Mouse (Mus musculus) liver, embryonic 13.5 days (tissue): Measurements from ENCODE around the gene Zfp276. TPM values are rescaled to one million over a fixed set of nuclear protein-coding genes. Genes with fewer than 3 reads are reported as not detected.
A peak's percentile ranks its signal among the peaks of the same experiment; 100 is the strongest.
"Not testable (repeated sequence)": the region's sequence is repeated elsewhere in the genome, so short reads cannot be mapped to it uniquely, and the experiment has no call there.

Experiments
- ATAC-seq: fragments of 200-750 bp; cut with Nextera tagmentation; 2 replicates; pipeline ENCODE4 v1.8.0; 2017; ENCODE audit warnings: low read depth, mild to moderate bottlenecking, moderate number of reproducible peaks, moderate library complexity
- DNase-seq: peaks from one replicate; pipeline ENCODE4 v3.0.0; 2022
- H3K27ac ChIP-seq: fragments of 300-500 bp; sonication (generic); 2 replicates; pipeline ENCODE4 v1.5.1; 2015; ENCODE audit warnings: moderate library complexity, mild to moderate bottlenecking, inconsistent platforms
- H3K27me3 ChIP-seq: fragments of 300-500 bp; sonication (generic); 2 replicates; pipeline ENCODE4 v1.6.1; 2015; ENCODE audit warnings: mild to moderate bottlenecking, inconsistent platforms
- H3K36me3 ChIP-seq: fragments of 300-500 bp; sonication (generic); 2 replicates; pipeline ENCODE4 v1.6.1; 2015; ENCODE audit warnings: mild to moderate bottlenecking, inconsistent platforms
- H3K4me1 ChIP-seq: fragments of 300-500 bp; sonication (generic); replicated peaks from 2 replicates; pipeline ENCODE4 v1.6.1; 2015; ENCODE audit warnings: inconsistent platforms
- H3K4me2 ChIP-seq: fragments of 300-500 bp; sonication (generic); 2 replicates; pipeline ENCODE4 v1.6.1; 2015; ENCODE audit warnings: inconsistent platforms, mild to moderate bottlenecking, moderate library complexity
- H3K4me3 ChIP-seq: fragments of 300-500 bp; sonication (generic); replicated peaks from 2 replicates; pipeline ENCODE4 v1.5.1; 2015; ENCODE audit warnings: mild to moderate bottlenecking, inconsistent platforms
- H3K9ac ChIP-seq: fragments of 300-500 bp; sonication (generic); 2 replicates; pipeline ENCODE4 v1.6.1; 2015; ENCODE audit warnings: mild to moderate bottlenecking, inconsistent platforms
- H3K9me3 ChIP-seq: fragments of 300-500 bp; sonication (generic); replicated peaks from 2 replicates; pipeline ENCODE4 v1.6.1; 2016; ENCODE audit warnings: inconsistent platforms
- WGBS: fragments of 180-500 bp; shearing (Covaris S2); methylation state at CpG from one replicate; pipeline ENCODE4 v1.1.7; 2015; ENCODE audit not compliant: insufficient replicate concordance; 5-methylcytosine and 5-hydroxymethylcytosine counted together
- polyA plus RNA-seq: library from polyadenylated mRNA; unstranded; fragments of >200 nt; fragmentation: Nextera tagmentation; extraction: Ambion mirVana; gene quantifications from 2 replicates; pipeline ENCODE4 v1.2.1, GENCODE M21; 2015

The Zfp276 gene
- polyA plus RNA-seq, 1 experiment from 2014 or later: 6.3 TPM

- Histone ChIP-seq H3K4me1 (peaks cover 3% of the 10 kb centered on the region), H3K36me3 (peaks cover 54% of the 10 kb centered on the region), H3K9ac (no peak overlapping the region), H3K9me3 (no peaks in the 10 kb centered on the region), H3K4me3 (no peak overlapping the region), H3K27ac (no peak overlapping the region), H3K27me3 (no peaks in the 10 kb centered on the region), H3K4me2 (no peak overlapping the region)
- WGBS: 85% methylated on average over 6 of the region's 6 CpGs
- no peak for ATAC-seq
- DNase-seq: no peak
Measured at GRCm38 (mm10) chr8:123247748-123248147, 6.2 kb upstream of the Zfp276 start.

DNA sequence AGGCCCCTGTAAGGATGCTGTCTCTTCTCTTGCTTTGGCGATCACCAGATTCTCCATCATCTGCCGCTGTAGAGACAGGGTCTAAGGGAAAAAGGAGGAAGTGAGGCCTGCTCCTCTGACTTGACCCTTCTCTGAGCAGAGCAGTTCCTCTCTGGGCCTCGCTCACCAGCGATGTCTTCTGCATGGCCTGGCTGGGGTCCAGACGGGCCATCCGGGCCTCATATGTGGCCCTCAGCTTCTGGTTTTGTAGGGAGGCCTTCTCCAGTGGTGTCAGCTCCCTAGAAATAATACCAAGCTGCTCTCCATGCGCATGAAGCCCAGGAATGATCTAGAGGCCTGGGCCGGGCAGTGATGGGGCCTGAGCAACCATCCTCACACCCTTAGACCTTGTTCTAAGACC lies 5.4 kb upstream of the Zfp276 start:
- H3K36me3 ChIP-seq: peaks cover 54% of the 10 kb centered on the region
- H3K4me1 ChIP-seq: peaks cover 12% of the 10 kb centered on the region
- no peak overlapping the region for H3K9ac ChIP-seq
- no peaks in the 10 kb centered on the region for H3K9me3 ChIP-seq
- no peak overlapping the region for H3K27ac ChIP-seq
- H3K4me2 ChIP-seq: no peak overlapping the region
- ATAC-seq: no peak
- no peaks in the 10 kb centered on the region for H3K27me3 ChIP-seq
- H3K4me3 ChIP-seq: no peak overlapping the region
- WGBS: 77% methylated on average over 8 of the region's 8 CpGs
- DNase-seq: no peak

DNA sequence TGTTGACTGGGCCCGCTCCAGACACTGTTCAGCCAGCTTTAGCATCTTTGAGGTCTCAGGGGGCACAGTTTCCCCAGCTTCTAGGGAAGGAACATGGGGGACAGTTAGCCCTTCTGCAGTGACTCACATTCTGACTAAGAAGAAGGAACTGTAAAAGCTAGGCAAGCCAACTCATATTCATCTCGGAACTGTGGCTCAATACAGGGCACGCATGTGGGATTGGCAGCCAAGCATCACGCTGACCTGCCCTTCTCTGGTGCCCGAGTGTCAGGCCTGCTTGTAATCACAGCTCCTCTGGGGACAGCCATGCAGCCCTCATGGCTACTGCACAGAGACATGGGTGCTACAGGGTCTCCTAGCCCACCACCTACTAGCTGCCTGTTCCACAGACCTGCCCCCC lies 3.1 kb upstream of the Zfp276 start:
- Histone ChIP-seq H3K4me2 (no peak overlapping the region), H3K4me3 (no peak overlapping the region), H3K36me3 (peaks cover 52% of the 10 kb centered on the region), H3K27me3 (no peaks in the 10 kb centered on the region), H3K27ac (no peak overlapping the region), H3K9ac (no peak overlapping the region), H3K9me3 (no peaks in the 10 kb centered on the region), H3K4me1 (peaks cover 24% of the 10 kb centered on the region)
- ATAC-seq (no peak), DNase-seq (no peak)
- WGBS: 81% methylated on average over 5 of the region's 5 CpGs

GRCm38 (mm10) chr8:123252925-123253324 lies 1.1 kb upstream of the Zfp276 start:
- H3K27ac ChIP-seq: peak overlapping the region; percentile 36; the same call in 1 of the 2 replicates
- H3K9me3 ChIP-seq: no peaks in the 10 kb centered on the region
- peaks cover 28% of the 10 kb centered on the region for H3K4me1 ChIP-seq
- H3K4me3 ChIP-seq: peak overlapping the region; percentile 97
- no peak for DNase-seq
- 50% methylated on average over 4 of the region's 4 CpGs for WGBS
- peak overlapping the region; percentile 97 for H3K9ac ChIP-seq
- H3K4me2 ChIP-seq: peak overlapping the region; percentile 96
- no peak for ATAC-seq
- peaks cover 54% of the 10 kb centered on the region for H3K36me3 ChIP-seq
- H3K27me3 ChIP-seq: no peaks in the 10 kb centered on the region

- peak; percentile 43 for ATAC-seq
Measured at GRCm38 (mm10) chr8:123253451-123254098, 420 bp upstream of the Zfp276 start.

GRCm38 (mm10) chr8:123255170-123255569 lies 1.2 kb downstream of the Zfp276 start:
- Histone ChIP-seq H3K9ac (peak overlapping the region; percentile 97), H3K36me3 (peaks cover 57% of the 10 kb centered on the region), H3K27ac (peak overlapping the region; percentile 84; the same call in 1 of the 2 replicates), H3K4me1 (peaks cover 28% of the 10 kb centered on the region), H3K27me3 (no peaks in the 10 kb centered on the region), H3K4me3 (peak overlapping the region; percentile 97), H3K4me2 (peak overlapping the region; percentile 96), H3K9me3 (no peaks in the 10 kb centered on the region)
- WGBS: 64% methylated on average over 6 of the region's 6 CpGs
- ATAC-seq (no peak), DNase-seq (no peak)

More at GRCm38 (mm10) chr8:123253451-123254098, 420 bp upstream of the Zfp276 start:
- H3K36me3 ChIP-seq: peaks cover 54% of the 10 kb centered on the region
- 1% methylated on average over 31 of the region's 40 CpGs for WGBS
- peak overlapping the region; percentile 97 for H3K4me3 ChIP-seq
- H3K27ac ChIP-seq: peak overlapping the region; percentile 84
- no peaks in the 10 kb centered on the region for H3K27me3 ChIP-seq
- peaks cover 28% of the 10 kb centered on the region for H3K4me1 ChIP-seq
- peak overlapping the region; percentile 96 for H3K4me2 ChIP-seq
- H3K9me3 ChIP-seq: no peaks in the 10 kb centered on the region
- DNase-seq: no peak
- H3K9ac ChIP-seq: peak overlapping the region; percentile 97

GRCm38 (mm10) chr8:123257114-123257513 lies 3.1 kb downstream of the Zfp276 start:
- H3K27me3 ChIP-seq: no peaks in the 10 kb centered on the region
- peaks cover 55% of the 10 kb centered on the region for H3K36me3 ChIP-seq
- no peak overlapping the region for H3K4me2 ChIP-seq
- H3K9ac ChIP-seq: no peak overlapping the region
- no peak overlapping the region for H3K4me3 ChIP-seq
- H3K9me3 ChIP-seq: no peaks in the 10 kb centered on the region
- no peak overlapping the region for H3K27ac ChIP-seq
- ATAC-seq (no peak), DNase-seq (no peak)
- peaks cover 28% of the 10 kb centered on the region for H3K4me1 ChIP-seq
- 80% methylated on average over 3 of the region's 3 CpGs for WGBS

DNA sequence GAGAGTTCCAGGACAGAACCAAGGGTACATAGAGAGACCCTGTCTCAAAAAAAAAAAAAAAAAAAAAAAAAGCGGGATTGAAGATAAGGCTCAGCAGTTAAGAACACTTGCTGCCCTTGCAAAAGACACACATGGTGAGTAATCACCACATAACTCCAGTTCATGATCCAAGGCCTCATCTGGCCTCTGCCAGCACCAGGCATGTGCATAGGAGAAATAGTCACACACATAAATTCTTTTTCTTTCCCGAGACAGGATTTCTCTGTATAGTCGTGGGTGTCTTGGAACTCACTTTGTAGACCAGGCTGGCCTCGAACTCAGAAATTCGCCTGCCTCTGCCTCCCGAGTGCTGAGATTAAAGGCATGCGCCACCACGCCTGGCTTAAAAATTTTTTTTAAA lies 3.6 kb downstream of the Zfp276 start:
- H3K9me3 ChIP-seq, H3K27me3 ChIP-seq, H3K9ac ChIP-seq, H3K27ac ChIP-seq, ATAC-seq, H3K4me2 ChIP-seq, H3K4me3 ChIP-seq, DNase-seq: not testable (repeated sequence)
- H3K36me3 ChIP-seq: peaks cover 55% of the 10 kb centered on the region
- H3K4me1 ChIP-seq: peaks cover 27% of the 10 kb centered on the region
- WGBS: 74% methylated on average over 8 of the region's 8 CpGs

DNA sequence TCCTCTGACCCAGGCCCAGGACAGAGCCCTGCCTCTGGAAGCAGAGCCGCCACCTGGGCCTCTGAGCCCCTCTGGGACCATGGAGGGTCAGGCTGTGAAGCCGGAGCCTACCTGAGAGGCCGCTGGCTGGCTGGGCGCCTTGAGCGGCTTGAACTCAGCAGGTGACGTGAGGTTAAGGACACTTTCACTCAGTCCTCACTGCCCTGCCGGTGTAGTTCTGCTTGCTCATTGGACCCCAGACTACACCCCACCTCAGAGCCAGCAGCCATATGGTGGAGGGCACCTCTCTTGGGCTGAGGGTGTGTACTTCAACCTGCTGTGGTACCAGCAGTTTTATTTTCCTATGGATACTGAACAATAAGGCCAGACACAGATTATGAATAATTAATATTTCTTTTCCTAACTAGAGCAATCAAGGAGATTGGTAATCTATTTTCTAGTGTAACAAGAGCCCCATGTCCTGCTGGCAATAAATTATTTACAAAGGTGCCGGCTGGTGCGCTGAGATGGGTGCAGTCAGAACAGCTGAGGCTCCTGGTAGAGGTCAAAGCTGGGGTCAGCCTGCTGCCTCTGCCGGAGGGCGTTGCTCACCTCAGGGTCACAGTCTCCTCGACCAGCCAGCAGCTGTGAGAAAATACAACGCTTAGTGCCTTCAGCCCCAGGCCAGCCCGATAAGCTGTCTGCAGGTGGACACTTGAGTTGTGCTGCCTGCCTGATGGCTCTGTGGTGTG lies 14.1 kb downstream of the Zfp276 start:
- ATAC-seq: peak; percentile 24
- peaks cover 91% of the 10 kb centered on the region for H3K36me3 ChIP-seq
- no peaks in the 10 kb centered on the region for H3K9me3 ChIP-seq
- WGBS: 84% methylated on average over 14 of the region's 14 CpGs
- no peak overlapping the region for H3K4me2 ChIP-seq
- H3K9ac ChIP-seq: no peak overlapping the region
- no peak overlapping the region for H3K27ac ChIP-seq
- H3K4me3 ChIP-seq: no peak overlapping the region
- peaks cover 3% of the 10 kb centered on the region; the same call in 1 of the 2 replicates for H3K4me1 ChIP-seq
- H3K27me3 ChIP-seq: no peaks in the 10 kb centered on the region
- no peak for DNase-seq

DNA sequence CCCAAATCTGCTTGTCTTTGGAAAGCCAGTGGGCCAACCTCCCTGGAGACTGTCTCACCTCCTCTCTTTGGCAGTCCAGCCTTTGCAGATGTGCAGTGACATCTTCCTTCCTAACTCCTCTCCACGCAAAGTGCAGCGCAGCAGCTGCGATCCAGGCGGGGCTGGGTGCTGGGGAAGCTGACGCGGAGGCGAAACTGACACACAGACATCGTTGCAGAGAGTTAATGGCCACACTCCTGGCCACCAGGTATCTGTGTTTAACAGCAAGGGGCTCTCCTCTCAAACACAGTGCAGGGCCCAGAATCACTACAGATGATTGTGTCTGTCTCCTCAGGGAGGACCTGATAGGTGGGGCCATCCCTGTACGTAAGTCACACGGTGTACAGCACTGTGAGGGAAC lies 17.2 kb downstream of the Zfp276 start:
- Histone ChIP-seq H3K4me1 (peaks cover 3% of the 10 kb centered on the region; the same call in 1 of the 2 replicates), H3K27me3 (no peaks in the 10 kb centered on the region), H3K4me3 (no peak overlapping the region), H3K9ac (no peak overlapping the region), H3K27ac (no peak overlapping the region), H3K36me3 (peaks cover 90% of the 10 kb centered on the region), H3K9me3 (no peaks in the 10 kb centered on the region), H3K4me2 (no peak overlapping the region)
- DNase-seq (no peak), ATAC-seq (no peak)
- WGBS: 81% methylated on average over 10 of the region's 10 CpGs

DNA sequence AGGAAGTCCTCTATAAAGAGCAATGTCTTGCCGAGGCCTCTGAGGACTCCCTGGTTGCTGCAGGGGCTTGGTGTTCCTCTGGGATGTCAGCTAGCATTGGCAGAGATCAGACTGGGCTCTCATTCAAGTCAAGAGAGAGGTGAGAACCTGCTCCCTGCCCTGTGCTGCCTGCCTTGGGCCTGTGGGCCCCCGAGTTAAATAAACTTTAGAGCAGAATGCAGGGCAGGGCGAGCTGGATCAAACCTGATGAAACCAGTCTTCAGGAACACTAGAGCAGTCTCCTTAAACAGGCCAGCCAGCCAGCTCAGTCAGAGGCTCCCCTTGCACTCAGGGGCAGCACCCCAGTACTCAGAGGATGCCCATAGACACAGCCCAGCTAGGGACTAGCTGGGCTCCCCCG lies 17.9 kb downstream of the Zfp276 start:
- Histone ChIP-seq H3K36me3 (peaks cover 87% of the 10 kb centered on the region), H3K4me1 (no peaks in the 10 kb centered on the region; the same call in 1 of the 2 replicates), H3K9ac (no peak overlapping the region), H3K4me3 (no peak overlapping the region), H3K4me2 (no peak overlapping the region), H3K27me3 (no peaks in the 10 kb centered on the region), H3K9me3 (no peaks in the 10 kb centered on the region), H3K27ac (no peak overlapping the region)
- 67% methylated on average over 4 of the region's 4 CpGs for WGBS
- DNase-seq: no peak
- no peak for ATAC-seq
